Mouse (Mus musculus) kidney, embryonic 14.5 days (tissue): Measurements from ENCODE around the gene Ctsd. TPM values are rescaled to one million over a fixed set of nuclear protein-coding genes. Genes with fewer than 3 reads are reported as not detected.
A peak's percentile ranks its signal among the peaks of the same experiment; 100 is the strongest.

ENCODE experiments used
- ATAC-seq: fragments of 200-750 bp; cut with Nextera tagmentation; 2 replicates; pipeline ENCODE4 v1.8.0; 2017; ENCODE audit warnings: moderate number of reproducible peaks, mild to moderate bottlenecking, moderate TSS enrichment, moderate library complexity; ENCODE audit not compliant: low FRiP score, low TSS enrichment
- H3K27ac ChIP-seq: fragments of 300-500 bp; sonication (generic); 2 replicates; pipeline ENCODE4 v1.5.1; 2014; ENCODE audit warnings: low read depth, mild to moderate bottlenecking, low read length, moderate library complexity, mixed read lengths
- H3K27me3 ChIP-seq: fragments of 300-500 bp; sonication (generic); 2 replicates; pipeline ENCODE4 v1.6.1; 2014; ENCODE audit warnings: mild to moderate bottlenecking, low read length; ENCODE audit not compliant: control insufficient read depth, insufficient read depth
- H3K36me3 ChIP-seq: fragments of 300-500 bp; sonication (generic); 2 replicates; pipeline ENCODE4 v1.6.1; 2014; ENCODE audit warnings: low read length, mixed read lengths; ENCODE audit not compliant: control insufficient read depth, insufficient read depth
- H3K4me1 ChIP-seq: fragments of 300-500 bp; sonication (generic); 2 replicates; pipeline ENCODE4 v1.6.1; 2014; ENCODE audit warnings: low read length, mixed read lengths; ENCODE audit not compliant: control insufficient read depth, insufficient read depth
- H3K4me2 ChIP-seq: fragments of 300-500 bp; sonication (generic); replicated peaks from 2 replicates; pipeline ENCODE4 v1.6.1; 2014; ENCODE audit warnings: low read depth, mild to moderate bottlenecking, low read length
- H3K4me3 ChIP-seq: fragments of 300-500 bp; sonication (generic); 2 replicates; pipeline ENCODE4 v1.5.1; 2014; ENCODE audit warnings: mild to moderate bottlenecking, low read length
- H3K9ac ChIP-seq: fragments of 300-500 bp; sonication (generic); 2 replicates; pipeline ENCODE4 v1.6.1; 2014; ENCODE audit warnings: low read depth, mild to moderate bottlenecking, low read length, moderate library complexity
- H3K9me3 ChIP-seq: fragments of 300-500 bp; sonication (generic); 2 replicates; pipeline ENCODE4 v1.6.1; 2016; ENCODE audit warnings: low read length; ENCODE audit not compliant: control insufficient read depth
- WGBS: fragments of 180-500 bp; shearing (Covaris S2); extraction: QIAGEN DNeasy Blood & Tissue Kit; methylation state at CpG from one replicate; pipeline ENCODE4 v1.1.7; 2014; 5-methylcytosine and 5-hydroxymethylcytosine counted together
- polyA plus RNA-seq: library from polyadenylated mRNA; unstranded; fragments of >200 nt; fragmentation: Nextera tagmentation; extraction: Ambion mirVana; gene quantifications from 2 replicates; pipeline ENCODE4 v1.2.1, GENCODE M21; 2014

The Ctsd gene
- polyA plus RNA-seq, 1 experiment from 2014 or later = 260 TPM

GRCm38 (mm10) chr7:142386621-142387201, 1.1 kb downstream of the Ctsd start:
- Histone ChIP-seq H3K9ac (peak overlapping the region; percentile 81), H3K4me2 (peak overlapping the region; percentile 61), H3K27me3 (no peaks in the 10 kb centered on the region), H3K4me1 (peaks cover 13% of the 10 kb centered on the region), H3K27ac (no peak overlapping the region), H3K36me3 (peaks cover 37% of the 10 kb centered on the region), H3K4me3 (peak overlapping the region; percentile 90), H3K9me3 (no peaks in the 10 kb centered on the region)
- WGBS = 51% methylated on average over 6 of the region's 6 CpGs
- no peak for ATAC-seq

- peaks cover 46% of the 10 kb centered on the region for H3K36me3 ChIP-seq
- no peak for ATAC-seq
- H3K9ac ChIP-seq = peak overlapping the region; percentile 81; the same call in 1 of the 2 replicates
Observed at GRCm38 (mm10) chr7:142385742-142386403, 2.0 kb downstream of the Ctsd start.

GRCm38 (mm10) chr7:142384306-142384705, 3.5 kb downstream of the Ctsd start:
- Histone ChIP-seq H3K4me1 (peaks cover 13% of the 10 kb centered on the region), H3K36me3 (peaks cover 62% of the 10 kb centered on the region), H3K27ac (no peak overlapping the region), H3K9me3 (no peaks in the 10 kb centered on the region), H3K27me3 (no peaks in the 10 kb centered on the region), H3K4me3 (no peak overlapping the region), H3K9ac (no peak overlapping the region), H3K4me2 (no peak overlapping the region)
- no peak for ATAC-seq
- 71% methylated on average over 10 of the region's 10 CpGs for WGBS

More at GRCm38 (mm10) chr7:142385742-142386403, 2.0 kb downstream of the Ctsd start:
- peaks cover 13% of the 10 kb centered on the region for H3K4me1 ChIP-seq
- peak overlapping the region; percentile 90 for H3K4me3 ChIP-seq
- H3K9me3 ChIP-seq = no peaks in the 10 kb centered on the region
- H3K27ac ChIP-seq = no peak overlapping the region
- peak overlapping the region; percentile 61 for H3K4me2 ChIP-seq
- no peaks in the 10 kb centered on the region for H3K27me3 ChIP-seq
- WGBS = 92% methylated on average over 3 of the region's 3 CpGs

GRCm38 (mm10) chr7:142382567-142382966, 5.3 kb downstream of the Ctsd start, which contains the start of gene Gm49369:
TSS of gene Gm49369 (minus strand) at chr7:142382667.
- ATAC-seq = no peak
- Histone ChIP-seq H3K9me3 (no peaks in the 10 kb centered on the region), H3K4me1 (peaks cover 13% of the 10 kb centered on the region), H3K4me2 (no peak within 1 kb of the TSS), H3K36me3 (peaks cover 78% of the 10 kb centered on the region), H3K27me3 (no peaks in the 10 kb centered on the region), H3K9ac (no peak within 1 kb of the TSS), H3K27ac (no peak within 1 kb of the TSS), H3K4me3 (no peak within 1 kb of the TSS)
- 96% methylated on average over 5 of the region's 5 CpGs for WGBS

DNA sequence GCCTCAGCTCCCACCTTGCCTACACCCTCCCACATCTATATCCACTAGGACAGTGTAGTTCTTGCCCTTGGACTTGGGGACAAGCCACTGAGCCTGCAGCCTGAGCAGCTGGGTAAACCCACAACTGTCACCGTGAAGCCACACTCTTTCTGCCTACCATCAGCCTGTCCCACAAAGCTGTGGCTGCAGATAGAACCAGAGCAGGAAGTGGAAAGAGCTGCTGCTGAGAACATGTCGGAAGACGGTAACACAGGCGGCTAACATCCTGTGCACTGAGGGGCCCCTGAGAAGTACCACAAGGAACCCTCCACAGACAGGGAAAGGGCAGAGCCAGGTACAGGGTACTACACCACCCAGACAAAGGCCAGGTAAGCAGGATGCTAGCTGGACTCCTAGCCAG, 6.7 kb downstream of the Ctsd start:
- peaks cover 4% of the 10 kb centered on the region for H3K4me1 ChIP-seq
- peaks cover 92% of the 10 kb centered on the region for H3K36me3 ChIP-seq
- no peak for ATAC-seq
- no peaks in the 10 kb centered on the region for H3K27me3 ChIP-seq
- no peaks in the 10 kb centered on the region for H3K9me3 ChIP-seq
- H3K9ac ChIP-seq = no peak overlapping the region
- WGBS = 94% methylated on average over 4 of the region's 4 CpGs
- no peak overlapping the region for H3K4me3 ChIP-seq
- H3K4me2 ChIP-seq = no peak overlapping the region
- no peak overlapping the region for H3K27ac ChIP-seq

GRCm38 (mm10) chr7:142379186-142379585, 8.7 kb downstream of the Ctsd start:
- H3K36me3 ChIP-seq = peaks cover 86% of the 10 kb centered on the region

DNA sequence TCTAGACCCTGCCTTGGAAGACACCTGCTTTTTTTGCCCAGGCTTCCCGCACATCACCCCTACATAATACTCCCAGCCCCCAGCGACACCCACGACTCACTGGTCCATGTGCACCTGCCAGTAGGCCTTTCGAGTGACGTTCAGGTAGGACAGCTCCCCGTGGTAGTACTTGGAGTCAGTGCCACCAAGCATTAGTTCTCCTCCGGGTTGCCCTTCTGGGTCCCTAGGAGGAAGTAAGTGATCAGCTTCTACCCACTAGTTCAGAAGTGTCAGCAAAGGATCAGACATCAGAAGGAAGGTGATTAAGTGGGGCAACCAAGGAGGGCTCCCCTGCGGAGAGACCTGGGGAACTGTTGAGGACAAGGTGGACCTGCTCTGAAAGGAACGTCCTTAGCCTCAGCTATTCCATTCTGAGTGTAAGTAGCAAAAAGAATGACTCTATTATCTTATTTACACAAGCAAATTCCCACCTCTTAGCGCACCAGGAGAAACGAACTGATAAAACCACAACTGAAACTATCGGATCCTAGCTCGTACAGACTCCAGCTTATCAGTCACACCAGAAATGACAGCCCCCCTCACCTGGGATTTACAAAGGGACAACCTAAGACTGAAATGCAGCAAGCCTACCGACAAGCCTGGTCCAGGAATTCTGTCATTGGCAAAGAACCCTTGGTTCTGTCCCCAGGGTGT, 10.5 kb downstream of the Ctsd start:
- Histone ChIP-seq H3K4me2 (no peak overlapping the region), H3K9ac (no peak overlapping the region), H3K27me3 (peaks cover 6% of the 10 kb centered on the region; the same call in 1 of the 2 replicates), H3K27ac (no peak overlapping the region), H3K36me3 (peaks cover 68% of the 10 kb centered on the region), H3K4me1 (peaks cover under 1% of the 10 kb centered on the region; the same call in 1 of the 2 replicates), H3K4me3 (no peak overlapping the region), H3K9me3 (no peaks in the 10 kb centered on the region)
- 93% methylated on average over 14 of the region's 14 CpGs for WGBS
- no peak for ATAC-seq

More at GRCm38 (mm10) chr7:142379186-142379585, 8.7 kb downstream of the Ctsd start:
- Histone ChIP-seq H3K27ac (no peak overlapping the region), H3K4me3 (no peak overlapping the region), H3K4me2 (no peak overlapping the region), H3K27me3 (no peaks in the 10 kb centered on the region), H3K9ac (no peak overlapping the region), H3K9me3 (no peaks in the 10 kb centered on the region), H3K4me1 (no peaks in the 10 kb centered on the region)
- WGBS = 80% methylated on average over 6 of the region's 6 CpGs
- ATAC-seq = no peak

- no peaks in the 10 kb centered on the region for H3K9me3 ChIP-seq
- peaks cover 17% of the 10 kb centered on the region for H3K27me3 ChIP-seq
- H3K36me3 ChIP-seq = peaks cover 55% of the 10 kb centered on the region
- no peak overlapping the region for H3K9ac ChIP-seq
- ATAC-seq = no peak
- H3K4me3 ChIP-seq = no peak overlapping the region
- 65% methylated on average over 4 of the region's 4 CpGs for WGBS
- H3K27ac ChIP-seq = no peak overlapping the region
- peaks cover 4% of the 10 kb centered on the region; the same call in 1 of the 2 replicates for H3K4me1 ChIP-seq
- no peak overlapping the region for H3K4me2 ChIP-seq
Observed at GRCm38 (mm10) chr7:142376096-142376495, 11.7 kb downstream of the Ctsd start.
